Mouse (Mus musculus) retina, adult 2 months (tissue): ENCODE measurements around the gene Tom1l2.

ENCODE experiments used
- DNase-seq: peaks from one replicate; pipeline ENCODE4 v3.0.0-alpha.2; 2012; ENCODE audit warnings: low read depth, low spot score

The Tom1l2 gene

DNA sequence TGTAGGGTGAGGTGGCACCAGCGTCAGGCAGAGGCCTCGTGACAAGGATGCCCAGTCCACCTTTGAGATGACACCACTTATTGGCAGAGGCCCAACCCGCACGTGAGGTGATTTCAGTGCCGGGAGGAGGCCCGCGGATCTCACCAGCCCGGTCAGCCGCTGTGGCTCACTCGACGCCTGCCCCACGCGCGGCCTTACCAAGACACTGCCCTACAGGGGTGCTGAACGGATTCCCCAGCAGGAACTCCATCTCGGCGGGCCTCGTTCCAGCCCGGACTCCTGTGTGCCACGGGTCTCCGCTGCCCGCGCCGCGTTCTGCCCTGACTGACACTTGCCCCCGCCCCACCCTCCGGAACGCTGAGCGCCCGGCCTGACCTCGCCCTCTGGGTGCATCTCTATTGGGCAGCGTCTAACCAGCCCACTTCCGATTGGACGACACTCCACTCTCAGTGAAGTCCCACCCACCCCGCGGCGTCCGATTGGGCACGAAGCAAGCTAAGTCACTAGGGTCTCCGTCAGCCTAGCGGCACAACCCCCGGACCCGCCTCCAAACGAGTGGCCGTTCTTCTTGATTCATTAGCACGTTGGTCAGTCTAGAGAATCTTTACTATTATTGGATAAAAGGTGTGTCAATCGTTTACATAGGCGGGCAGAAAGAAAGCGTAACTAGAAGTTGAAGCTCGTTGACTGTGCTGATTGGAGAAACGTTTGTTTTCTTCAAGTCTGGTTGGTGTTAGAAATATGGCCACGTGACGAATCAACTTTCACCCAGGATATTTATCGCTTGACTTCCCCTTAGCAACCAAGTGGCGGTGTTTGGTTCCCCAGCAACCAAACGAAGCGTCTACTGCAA is at the start of gene Tom1l2, which contains the start of gene Drc3:
TSS of gene Tom1l2 (minus strand) at position 347 of the 853 bp plus-strand sequence.
TSS of gene Drc3 (plus strand) at position 771 of the 853 bp plus-strand sequence.
- peak; percentile 99 for DNase-seq

DNA sequence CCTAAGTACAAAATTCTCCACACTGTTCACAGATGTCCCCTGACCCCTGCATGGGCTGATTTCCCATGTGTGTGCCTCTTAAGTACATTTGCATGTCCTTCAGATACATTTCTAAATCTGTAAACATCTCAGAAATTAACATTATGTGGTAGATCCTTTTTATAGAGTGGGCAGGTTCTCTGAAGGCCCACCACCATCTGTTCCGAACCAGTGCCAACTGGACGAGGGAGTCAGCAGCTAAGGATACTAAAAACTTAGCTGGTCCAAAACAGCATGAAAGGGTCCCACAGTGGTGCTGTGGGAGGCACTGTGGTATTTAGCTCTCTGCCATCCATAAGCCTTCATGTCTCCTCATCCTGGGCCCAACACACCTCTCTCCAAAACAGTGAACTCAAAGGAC is 44.5 kb upstream of the Tom1l2 start:
- DNase-seq = no peak

DNA sequence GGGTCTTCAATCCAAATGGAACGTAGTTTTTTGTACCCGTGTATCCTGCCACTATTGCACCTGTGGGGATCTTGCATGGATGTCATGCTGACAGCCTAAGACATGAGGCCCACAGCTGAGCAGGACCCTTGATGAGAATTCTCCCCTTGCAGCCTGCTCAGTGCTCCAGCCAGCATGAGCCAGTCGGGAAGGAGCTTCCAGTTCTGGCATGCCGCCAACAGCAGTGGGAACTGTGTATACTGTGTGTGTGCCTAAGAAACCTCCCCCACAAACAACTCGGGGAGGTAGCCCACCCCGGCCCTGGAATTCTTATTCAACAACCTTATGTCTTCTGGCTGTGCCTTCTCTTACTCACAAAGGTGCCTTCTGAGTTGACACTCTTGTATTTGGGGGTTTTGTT is 43.8 kb upstream of the Tom1l2 start:
- no peak for DNase-seq

DNA sequence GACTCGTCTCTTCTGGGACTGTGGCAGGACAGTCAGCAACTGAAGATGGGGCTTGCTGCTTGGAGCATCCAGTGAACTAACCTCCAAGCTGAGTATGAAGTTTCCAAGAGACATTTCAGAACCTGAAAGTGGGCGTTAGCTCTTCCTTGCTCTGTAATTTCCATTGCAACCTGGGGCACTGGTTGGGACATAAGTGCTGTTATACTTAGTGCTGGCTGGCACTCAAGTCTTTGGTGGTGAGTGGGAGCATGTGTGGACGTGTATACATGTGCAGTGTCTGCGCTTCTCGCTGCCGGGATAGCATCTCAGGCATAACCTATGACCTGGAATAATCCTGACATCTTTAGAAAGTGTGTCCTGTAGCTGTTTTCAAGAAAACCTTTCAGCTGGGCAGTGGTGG is 38.6 kb upstream of the Tom1l2 start:
- DNase-seq = no peak

DNA sequence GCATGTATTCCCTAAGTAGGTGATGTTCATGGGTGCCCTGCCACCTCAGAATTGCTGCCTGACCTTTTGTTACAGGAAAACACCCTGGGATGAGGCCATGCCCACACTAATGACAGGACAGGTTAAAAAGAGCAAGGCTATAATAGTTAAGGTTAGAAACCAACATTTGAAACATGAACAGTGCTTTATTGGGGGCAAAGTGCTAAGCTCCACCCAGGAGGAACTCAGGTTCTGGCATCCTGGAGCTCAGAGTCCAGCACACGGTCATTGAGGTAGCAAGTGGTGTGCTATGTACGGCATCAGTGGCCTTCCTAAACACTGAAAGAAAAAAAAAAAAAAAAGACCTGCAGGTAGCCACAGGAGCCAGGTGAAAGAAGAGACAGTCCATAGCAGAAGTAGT is 35.2 kb upstream of the Tom1l2 start:
- no peak for DNase-seq

DNA sequence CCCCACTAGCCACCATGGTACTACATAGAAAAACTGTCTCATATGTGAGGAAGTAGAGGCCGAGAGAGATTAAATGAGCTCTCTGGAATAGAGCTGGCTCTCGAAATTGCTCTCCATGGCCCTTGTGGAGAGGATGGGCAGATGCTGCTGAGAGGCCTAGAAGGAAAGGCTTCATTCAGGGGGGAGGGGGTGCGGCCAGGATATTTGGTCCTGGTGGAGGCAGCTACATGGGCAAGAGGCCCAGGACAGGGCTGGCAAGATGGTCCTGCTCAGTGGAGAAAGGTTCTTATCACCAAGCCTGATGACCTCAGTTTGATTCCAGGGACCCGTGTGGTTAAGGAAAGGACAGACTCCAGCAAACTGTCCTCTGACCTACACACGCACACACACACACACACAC is 33.2 kb upstream of the Tom1l2 start:
- no peak for DNase-seq

DNA sequence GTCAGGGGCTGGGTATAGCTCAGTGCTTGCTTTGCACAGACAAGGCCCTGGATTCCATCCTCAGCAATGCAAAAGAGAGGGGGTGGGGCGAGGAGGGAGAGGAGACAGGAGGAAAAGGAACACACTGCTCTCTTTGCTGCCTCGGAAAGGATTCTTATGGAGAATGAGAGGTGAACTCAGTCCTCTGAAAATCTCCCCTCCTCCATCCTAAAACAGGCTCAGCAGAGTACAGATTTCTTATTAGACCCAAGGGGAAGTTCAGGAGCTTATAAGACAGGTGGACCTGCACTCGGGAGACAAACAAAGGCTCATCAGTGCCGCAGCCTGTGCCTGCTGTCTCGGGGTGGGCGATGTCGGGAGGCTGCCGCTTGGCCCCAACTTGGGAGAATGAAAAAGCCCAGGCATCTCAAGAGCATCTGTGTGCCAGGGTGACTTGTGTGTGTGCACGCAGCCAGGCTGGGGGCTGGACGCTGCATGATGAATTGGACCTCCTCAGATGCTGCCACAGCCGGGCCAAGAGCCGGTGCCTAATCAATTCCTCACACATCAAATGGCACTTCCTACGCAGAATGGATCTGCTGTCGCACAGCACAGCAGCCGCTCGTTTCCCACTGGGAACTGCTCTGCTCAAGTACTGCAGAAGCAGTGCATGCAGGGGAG is 32.2 kb upstream of the Tom1l2 start:
- DNase-seq = no peak

DNA sequence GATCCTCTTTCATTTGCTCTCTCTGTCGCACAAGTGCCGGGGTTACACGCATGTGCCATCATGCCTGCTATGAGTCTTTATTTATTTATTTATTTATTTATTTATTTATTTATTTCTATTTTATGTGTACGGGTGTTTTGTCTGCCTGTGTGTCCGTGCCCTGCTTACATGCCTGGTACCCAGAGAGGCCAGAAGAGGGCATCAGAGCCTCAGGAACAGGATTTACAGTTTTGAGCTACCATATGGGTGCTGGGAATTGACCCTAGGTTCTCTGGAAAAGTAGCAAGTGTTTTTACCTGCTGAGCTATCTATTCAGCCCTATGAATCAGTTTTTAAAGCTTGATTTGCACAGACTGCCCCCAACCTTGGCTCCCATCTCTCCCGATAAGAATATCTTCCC is 30.8 kb upstream of the Tom1l2 start:
- DNase-seq = no peak

DNA sequence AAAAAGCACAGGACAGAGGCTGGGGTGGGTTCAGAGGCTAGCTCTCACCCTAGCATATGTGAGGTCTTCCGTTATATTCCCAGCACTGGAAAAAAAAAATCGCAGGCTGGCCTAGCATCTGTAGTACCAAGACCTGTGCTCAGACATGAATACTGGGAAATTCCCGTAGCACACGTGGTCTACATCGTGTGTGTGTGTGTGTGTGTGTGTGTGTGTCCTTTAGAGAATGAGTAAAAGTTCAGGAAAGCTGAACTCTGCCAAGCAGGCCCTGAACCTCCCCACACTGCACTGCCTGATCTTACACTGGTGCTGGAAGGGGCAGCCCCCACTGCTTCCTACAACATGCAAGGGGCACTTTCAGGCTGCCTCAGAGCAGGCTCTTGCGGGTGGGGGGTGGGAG is 21.8 kb upstream of the Tom1l2 start:
- no peak for DNase-seq

DNA sequence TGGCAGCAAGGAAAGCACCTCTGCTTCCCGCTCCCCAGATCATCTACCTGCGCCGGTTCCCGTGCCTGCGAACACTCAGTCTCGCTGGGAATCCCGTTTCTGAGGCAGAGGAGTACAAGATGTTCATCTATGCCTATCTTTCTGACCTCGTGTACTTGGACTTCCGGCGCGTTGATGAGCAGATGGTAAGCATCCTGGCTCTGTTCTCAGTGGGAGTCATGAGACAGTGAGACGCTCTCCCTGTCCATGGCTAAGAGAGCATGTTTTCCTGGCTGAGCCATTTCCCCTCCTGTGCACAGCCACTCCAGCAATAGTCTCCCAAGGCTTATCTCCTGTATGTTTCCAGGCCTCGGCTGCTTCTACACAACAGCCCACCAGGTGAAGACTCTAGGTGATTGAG is 17.7 kb upstream of the Tom1l2 start:
- no peak for DNase-seq

DNA sequence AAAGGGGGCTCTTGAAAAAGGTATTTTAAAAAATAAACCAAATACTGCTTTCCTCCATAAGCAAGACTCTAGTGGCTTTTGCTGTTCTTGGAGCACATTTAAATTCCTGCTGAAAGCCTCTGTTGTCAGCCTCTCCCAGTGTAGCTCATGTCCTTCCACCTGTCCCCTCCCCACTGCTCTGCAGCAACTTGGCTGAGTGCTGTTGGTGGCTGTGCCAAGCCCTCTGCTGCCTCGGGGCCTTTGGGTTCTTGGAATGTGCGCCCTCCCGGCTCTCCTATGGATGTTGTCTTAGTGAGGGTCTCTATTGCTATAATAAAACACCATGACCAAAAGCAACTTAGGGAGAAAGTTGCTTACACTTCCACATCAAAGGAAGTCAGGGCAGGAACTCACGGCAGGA is 16.7 kb upstream of the Tom1l2 start:
- DNase-seq = no peak

DNA sequence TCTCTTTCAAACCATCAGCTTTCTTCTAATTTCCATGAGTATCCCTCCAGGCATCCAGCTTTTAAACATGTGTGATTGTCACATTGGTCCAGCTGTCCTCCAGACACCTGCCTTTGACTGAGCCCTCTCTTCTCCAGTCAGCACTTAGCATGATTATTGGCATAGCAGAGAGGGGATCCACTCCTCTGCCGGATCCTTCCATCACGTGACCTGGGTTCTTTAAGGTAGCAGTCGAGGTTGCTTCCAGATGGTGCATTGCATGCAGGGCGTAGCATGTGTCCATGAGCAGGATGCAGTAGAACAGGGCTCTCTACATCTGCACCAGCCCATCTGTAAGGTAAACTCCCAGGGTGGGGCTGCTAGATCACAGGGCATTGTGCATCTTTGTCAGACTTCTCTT is 16.2 kb upstream of the Tom1l2 start:
- no peak for DNase-seq

DNA sequence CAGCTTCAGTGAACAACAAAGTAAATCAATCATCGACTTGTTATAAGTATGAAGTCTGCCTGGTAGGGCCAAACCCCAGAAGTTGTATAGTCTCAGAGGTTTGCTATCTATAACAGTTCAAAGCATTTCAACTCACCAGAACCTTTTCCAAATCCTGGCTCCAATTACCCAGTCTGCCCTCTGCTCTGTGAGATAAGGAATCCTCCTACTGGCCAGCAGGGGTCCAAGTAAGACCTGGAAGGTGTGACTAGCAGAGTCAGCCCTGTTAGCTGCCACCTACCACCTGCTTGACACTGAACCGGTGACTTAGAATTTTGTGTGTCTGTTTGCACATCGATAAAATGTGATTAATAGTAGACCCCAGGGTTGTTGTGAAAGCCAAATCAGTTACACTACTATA is 14.6 kb upstream of the Tom1l2 start:
- DNase-seq = no peak

DNA sequence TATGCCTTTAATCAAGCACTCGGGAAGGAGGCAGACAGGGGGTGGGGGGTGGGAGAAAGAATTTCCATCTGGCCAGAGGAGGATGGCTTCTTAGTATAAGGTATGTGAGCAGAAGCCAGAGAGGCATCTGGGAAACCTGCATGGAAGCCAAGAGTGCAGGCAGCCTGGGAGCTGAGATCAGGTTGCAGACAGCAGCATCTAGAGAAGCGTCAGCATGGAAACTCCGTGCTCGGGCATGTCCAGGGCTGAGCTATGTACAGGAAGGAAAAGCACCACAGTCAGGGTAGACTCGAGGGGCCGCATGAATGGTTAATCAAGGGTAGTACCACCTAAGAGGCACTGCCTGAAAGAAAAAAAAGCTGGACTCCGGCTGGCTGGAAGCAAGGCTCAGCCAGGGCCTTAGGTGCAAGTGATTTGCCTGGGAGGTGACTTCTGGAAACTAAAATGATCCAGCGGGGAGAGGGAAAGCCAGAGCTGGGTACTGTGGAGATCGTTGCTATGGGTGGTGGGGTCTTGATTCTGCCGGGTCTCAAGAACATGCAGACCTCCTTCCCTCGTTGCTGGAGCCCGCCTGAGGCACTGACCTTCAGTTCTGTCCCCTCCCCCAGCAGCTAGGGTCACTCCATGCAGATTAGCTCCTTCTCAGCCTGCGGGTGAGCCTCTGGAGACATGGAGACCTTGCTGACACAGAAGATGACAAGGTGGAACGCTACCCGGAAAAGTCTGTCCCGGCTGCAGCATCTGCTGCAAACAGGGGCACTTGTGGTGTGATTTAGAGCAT is 13.7 kb upstream of the Tom1l2 start:
- DNase-seq = no peak

DNA sequence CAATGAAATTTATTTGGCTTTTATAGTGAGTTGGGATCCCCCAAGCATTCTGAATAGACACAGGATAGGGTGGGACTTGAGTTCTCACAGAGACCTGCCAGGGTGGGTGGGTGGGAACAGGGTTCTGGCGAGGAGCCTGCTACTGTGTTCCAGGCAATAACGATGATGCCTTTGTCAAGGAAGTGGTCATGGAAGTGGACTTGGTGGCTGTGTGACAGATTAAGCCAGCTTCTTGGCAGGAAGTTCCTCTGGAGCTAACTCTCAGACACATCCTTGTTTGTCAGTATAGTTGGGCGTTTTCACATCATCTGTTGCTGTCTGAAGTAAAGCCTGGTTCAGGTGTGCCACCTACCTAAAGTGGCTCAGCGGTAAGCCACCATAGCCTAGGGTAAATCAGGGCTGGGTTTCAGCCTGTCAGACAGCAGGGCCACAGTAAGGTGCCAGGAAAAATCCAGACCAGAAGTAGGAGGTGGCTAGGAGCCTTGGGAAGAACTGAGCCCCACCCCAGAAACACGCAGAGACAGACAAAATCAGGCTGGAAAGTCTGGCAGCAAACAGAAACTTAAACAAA is 8.0 kb upstream of the Tom1l2 start:
- no peak for DNase-seq

DNA sequence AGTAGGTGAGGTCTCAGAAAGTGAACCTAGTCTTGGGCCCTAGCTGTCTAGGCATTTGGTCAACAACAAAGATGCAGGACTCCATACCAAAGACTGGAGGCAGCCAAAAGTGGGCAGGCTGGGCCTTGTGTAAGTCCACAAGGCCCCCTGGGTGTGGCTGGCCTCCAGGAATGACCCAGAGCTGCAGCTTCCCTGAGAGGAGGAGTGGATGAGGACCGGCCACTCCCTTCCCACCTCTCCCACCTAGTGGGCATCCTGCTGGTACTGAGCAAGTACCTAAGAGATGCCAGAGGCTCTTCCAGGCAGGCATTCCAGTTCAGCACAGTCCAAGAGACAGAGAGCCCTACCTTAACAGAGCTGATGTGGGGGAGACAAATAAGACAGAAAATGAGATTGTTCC is 7.2 kb upstream of the Tom1l2 start:
- no peak for DNase-seq

DNA sequence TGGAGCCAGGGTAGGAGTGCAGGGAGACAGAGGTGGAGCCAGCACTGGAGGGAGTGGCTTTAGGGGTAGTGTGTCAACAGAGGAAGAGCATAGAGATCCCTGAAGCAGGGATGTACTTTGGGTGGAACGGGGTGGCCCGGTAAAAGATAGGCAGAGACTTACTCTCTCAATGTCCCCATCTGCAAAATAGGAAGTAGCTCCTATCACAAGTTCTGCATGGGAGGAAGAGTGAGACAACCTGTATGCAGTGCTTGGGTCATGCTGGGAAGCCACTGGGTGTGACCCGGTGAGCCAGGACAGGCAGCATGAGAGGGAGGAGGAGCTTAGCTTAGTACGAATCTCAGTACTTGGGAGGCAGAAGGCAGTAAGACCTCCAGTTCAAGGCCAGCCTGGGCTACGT is 6.4 kb upstream of the Tom1l2 start:
- no peak for DNase-seq

DNA sequence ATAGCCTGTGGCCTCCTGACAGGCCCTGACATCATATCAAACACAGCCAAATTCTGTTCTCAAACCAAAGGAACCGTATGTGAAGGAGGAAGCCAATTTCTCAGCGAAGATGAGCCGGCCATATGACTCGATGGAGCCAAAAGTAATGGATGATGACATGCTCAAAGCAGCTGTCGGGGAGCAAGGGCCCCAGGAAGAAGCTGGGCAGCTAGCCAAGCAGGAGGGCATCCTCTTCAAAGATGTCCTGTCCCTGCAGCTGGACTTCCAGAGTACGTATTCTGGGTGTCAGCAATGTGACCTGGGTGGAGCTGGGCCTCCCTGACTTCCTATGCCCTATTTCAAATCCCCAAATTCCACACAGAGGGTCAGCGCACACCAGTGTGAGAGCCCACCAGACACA is 5.8 kb upstream of the Tom1l2 start:
- no peak for DNase-seq

DNA sequence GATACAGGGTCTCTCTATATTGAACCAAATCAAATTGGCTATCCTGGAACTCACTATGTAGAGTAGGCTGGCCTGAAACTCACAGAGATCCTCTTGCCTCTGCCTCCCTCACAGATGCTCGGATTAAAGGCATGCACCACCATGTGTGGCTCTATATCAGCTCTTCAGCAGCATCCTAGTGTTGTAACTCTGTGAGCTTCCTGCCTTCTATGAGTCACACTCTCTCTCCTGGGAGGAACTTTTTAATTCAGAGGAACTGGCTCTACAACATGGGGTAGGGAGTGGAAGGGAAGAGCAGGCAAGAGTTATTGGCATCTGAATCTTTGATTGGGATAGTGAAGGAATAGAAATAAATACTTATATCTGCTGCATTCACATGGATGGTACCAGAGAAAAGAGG is 4.4 kb upstream of the Tom1l2 start:
- DNase-seq = no peak

DNA sequence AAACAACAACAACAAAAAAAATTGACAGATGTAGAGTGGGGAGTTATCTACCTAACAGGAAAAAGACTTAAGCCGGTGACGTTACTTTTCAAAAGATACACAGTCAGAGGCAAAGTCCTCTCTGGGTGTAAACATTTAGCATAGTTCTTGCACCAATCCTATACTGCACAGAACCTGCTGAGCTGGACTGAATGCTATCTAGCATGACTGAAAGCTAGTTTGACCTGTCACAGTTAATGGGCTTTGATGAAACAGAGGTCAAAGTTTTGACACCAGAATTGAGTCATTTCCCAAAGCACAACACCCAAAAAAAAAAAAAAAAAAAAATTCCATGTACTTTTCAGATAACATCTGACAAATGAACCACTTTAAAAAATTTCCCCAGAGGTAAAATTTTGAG is 3.2 kb upstream of the Tom1l2 start:
- DNase-seq = no peak

DNA sequence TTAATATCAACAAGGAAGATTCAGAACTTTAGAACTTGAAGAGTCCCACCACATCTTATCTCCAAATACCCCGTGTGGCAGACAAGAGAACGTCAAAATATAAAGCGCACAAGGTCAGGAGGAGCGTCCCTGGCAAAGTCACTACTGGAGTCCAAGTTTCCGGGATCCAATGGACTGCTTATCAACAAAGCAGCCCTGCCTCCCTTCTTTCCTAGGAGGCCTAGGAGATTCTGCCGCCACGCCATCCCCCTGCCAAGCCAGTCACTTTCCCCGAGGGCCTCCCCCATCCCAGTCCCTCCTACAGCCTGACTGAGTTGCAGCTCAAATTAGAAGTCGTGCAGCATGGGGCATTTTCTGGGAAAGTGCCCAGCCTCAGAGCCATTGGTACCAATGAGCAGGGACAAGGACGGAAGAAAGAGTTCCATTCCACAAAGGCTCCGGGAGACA is 757 bp downstream of the Tom1l2 start:
- no peak for DNase-seq

DNA sequence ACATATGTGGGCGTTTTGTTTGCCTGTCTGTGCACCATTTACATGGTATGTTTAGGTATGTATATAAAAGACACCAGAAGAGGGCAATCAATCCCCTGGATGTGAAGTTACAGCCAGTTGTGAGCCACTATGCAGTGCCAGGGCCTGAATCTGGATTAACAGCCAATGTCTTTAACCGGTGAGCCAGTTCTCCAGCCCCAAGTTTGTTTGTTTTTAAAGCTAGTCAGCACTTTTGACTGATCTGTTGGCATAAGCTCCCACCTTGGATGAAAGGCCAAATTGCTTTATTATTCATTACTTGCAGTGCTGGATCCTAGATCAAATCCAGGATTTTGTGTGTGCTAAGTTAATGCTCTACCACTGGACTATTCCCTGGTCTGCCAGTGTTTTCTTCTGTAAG is 1.3 kb downstream of the Tom1l2 start:
- no peak for DNase-seq
